Mouse (Mus musculus) central nervous system, embryonic 14 days (tissue): Measurements from ENCODE around the gene Plscr5. TPM values are rescaled to one million over a fixed set of nuclear protein-coding genes. Genes with fewer than 3 reads are reported as not detected.

Experiments used
- polyA plus RNA-seq: library from polyadenylated mRNA; depleted of rRNA; stranded (reverse); fragments of >200 nt; gene quantifications from 2 replicates; pipeline ENCODE4 v1.2.3, GENCODE M21; 2012; rRNA removed

The Plscr5 gene
- polyA plus RNA-seq = 0.20 and 0.21 TPM in 2 replicates

GRCm38 (mm10) chr9:92192636-92193035 is at the start of gene Plscr5:
Gene Plscr5, plus strand, starts transcription at chr9:92192936.

GRCm38 (mm10) chr9:92249447-92249852 is 56.7 kb downstream of the Plscr5 start, which contains the start of gene Plscr1:
Gene Plscr1, plus strand, starts transcription at chr9:92249750.

Other genes with a start within 250 kb of the Plscr5 start
- gene Plscr1, start 56.8 kb downstream of the Plscr5 start, polyA plus RNA-seq = 6.1 and 8.6 TPM in 2 replicates
- gene Plscr2, start 82.7 kb downstream of the Plscr5 start, polyA plus RNA-seq = 0.36 and 0.64 TPM in 2 replicates
- gene 1700057G04Rik, start 116.4 kb downstream of the Plscr5 start, polyA plus RNA-seq = not detected in 2 replicates